Mouse (Mus musculus): ENCODE measurements at regions not wholly inside any gene's neighbourhood (a gene's known extent, or its start where the extent isn't known, plus 50 kb on each side); places are given as distances from the start of the nearest gene placed in this dataset.

GRCm38 (mm10) chr4:71409867-71410266 lies 347.9 kb downstream of the Gm11232 start:
- Histone ChIP-seq H3K4me1 (ENCODE audit: control insufficient read depth, insufficient read depth, low read length) (no peaks in the 10 kb centered on the region), H3K36me3 (ENCODE audit: control insufficient read depth, insufficient read depth, low read length) (no peaks in the 10 kb centered on the region), H3K9ac (ENCODE audit: low read depth, low read length) (no peak overlapping the region), H3K4me3 (ENCODE audit: insufficient read depth, low read depth, low read length) (no peak overlapping the region), H3K27me3 (ENCODE audit: control insufficient read depth, insufficient read depth, low read length) (no peaks in the 10 kb centered on the region), H3K79me2 (ENCODE audit: control insufficient read depth, insufficient read depth, low read length) (no peaks in the 10 kb centered on the region), H3K27ac (replicated peaks; ENCODE audit: insufficient read depth, low read depth, low read length) (no peak overlapping the region)
- TF ChIP-seq CTCF (IDR thresholded peaks at IDR 0.05; ENCODE audit: low read depth, low read length) (no peak), POLR2A (IDR thresholded peaks at IDR 0.05; ENCODE audit: extremely low read depth, insufficient read depth, low read length) (no peak)
- no peak for DNase-seq (ENCODE audit: extremely low read depth, low read depth, low spot score)

GRCm38 (mm10) chr4:71390444-71390843 lies 367.3 kb downstream of the Gm11232 start:
- no peak for DNase-seq (ENCODE audit: extremely low read depth, low read depth, low spot score)
- H3K36me3 ChIP-seq (ENCODE audit: control insufficient read depth, insufficient read depth, low read length): no peaks in the 10 kb centered on the region
- H3K27ac ChIP-seq (replicated peaks; ENCODE audit: insufficient read depth, low read depth, low read length): no peak overlapping the region
- H3K9ac ChIP-seq (ENCODE audit: low read depth, low read length): no peak overlapping the region
- no peak overlapping the region for H3K4me3 ChIP-seq (ENCODE audit: insufficient read depth, low read depth, low read length)
- H3K4me1 ChIP-seq (ENCODE audit: control insufficient read depth, insufficient read depth, low read length): no peaks in the 10 kb centered on the region
- H3K27me3 ChIP-seq (ENCODE audit: control insufficient read depth, insufficient read depth, low read length): no peaks in the 10 kb centered on the region
- TF ChIP-seq POLR2A (IDR thresholded peaks at IDR 0.05; ENCODE audit: extremely low read depth, insufficient read depth, low read length) (no peak), CTCF (IDR thresholded peaks at IDR 0.05; ENCODE audit: low read depth, low read length) (no peak)
- no peaks in the 10 kb centered on the region for H3K79me2 ChIP-seq (ENCODE audit: control insufficient read depth, insufficient read depth, low read length)
- WGBS: 85% methylated on average over 1 of the region's 1 CpGs

GRCm38 (mm10) chr4:71369276-71369675 lies 388.5 kb downstream of the Gm11232 start:
- Histone ChIP-seq H3K27ac (replicated peaks; ENCODE audit: insufficient read depth, low read depth, low read length) (no peak overlapping the region), H3K36me3 (ENCODE audit: control insufficient read depth, insufficient read depth, low read length) (no peaks in the 10 kb centered on the region), H3K79me2 (ENCODE audit: control insufficient read depth, insufficient read depth, low read length) (no peaks in the 10 kb centered on the region), H3K4me1 (ENCODE audit: control insufficient read depth, insufficient read depth, low read length) (no peaks in the 10 kb centered on the region), H3K9ac (ENCODE audit: low read depth, low read length) (no peak overlapping the region), H3K4me3 (ENCODE audit: insufficient read depth, low read depth, low read length) (no peak overlapping the region), H3K27me3 (ENCODE audit: control insufficient read depth, insufficient read depth, low read length) (no peaks in the 10 kb centered on the region)
- DNase-seq (ENCODE audit: extremely low read depth, low read depth, low spot score): no peak
- 89% methylated on average over 5 of the region's 5 CpGs for WGBS
- no peak for TF ChIP-seq CTCF (IDR thresholded peaks at IDR 0.05; ENCODE audit: low read depth, low read length)
- no peak for TF ChIP-seq POLR2A (IDR thresholded peaks at IDR 0.05; ENCODE audit: extremely low read depth, insufficient read depth, low read length)

GRCm38 (mm10) chr4:71363761-71364160 lies 394.0 kb downstream of the Gm11232 start:
- TF ChIP-seq CTCF (IDR thresholded peaks at IDR 0.05; ENCODE audit: low read depth, low read length): no peak
- no peak for TF ChIP-seq POLR2A (IDR thresholded peaks at IDR 0.05; ENCODE audit: extremely low read depth, insufficient read depth, low read length)
- DNase-seq (ENCODE audit: extremely low read depth, low read depth, low spot score): no peak
- 70% methylated on average over 1 of the region's 1 CpGs for WGBS
- Histone ChIP-seq H3K79me2 (ENCODE audit: control insufficient read depth, insufficient read depth, low read length) (no peaks in the 10 kb centered on the region), H3K27ac (replicated peaks; ENCODE audit: insufficient read depth, low read depth, low read length) (no peak overlapping the region), H3K36me3 (ENCODE audit: control insufficient read depth, insufficient read depth, low read length) (no peaks in the 10 kb centered on the region), H3K4me3 (ENCODE audit: insufficient read depth, low read depth, low read length) (no peak overlapping the region), H3K27me3 (ENCODE audit: control insufficient read depth, insufficient read depth, low read length) (no peaks in the 10 kb centered on the region), H3K4me1 (ENCODE audit: control insufficient read depth, insufficient read depth, low read length) (no peaks in the 10 kb centered on the region), H3K9ac (ENCODE audit: low read depth, low read length) (no peak overlapping the region)

GRCm38 (mm10) chr4:71357626-71358025 lies 400.1 kb downstream of the Gm11232 start:
- no peak for DNase-seq (ENCODE audit: extremely low read depth, low read depth, low spot score)
- H3K27me3 ChIP-seq (ENCODE audit: control insufficient read depth, insufficient read depth, low read length): no peaks in the 10 kb centered on the region
- no peaks in the 10 kb centered on the region for H3K4me1 ChIP-seq (ENCODE audit: control insufficient read depth, insufficient read depth, low read length)
- no peak for TF ChIP-seq POLR2A (IDR thresholded peaks at IDR 0.05; ENCODE audit: extremely low read depth, insufficient read depth, low read length)
- no peak for TF ChIP-seq CTCF (IDR thresholded peaks at IDR 0.05; ENCODE audit: low read depth, low read length)
- H3K9ac ChIP-seq (ENCODE audit: low read depth, low read length): no peak overlapping the region
- no peaks in the 10 kb centered on the region for H3K79me2 ChIP-seq (ENCODE audit: control insufficient read depth, insufficient read depth, low read length)
- WGBS: 60% methylated on average over 1 of the region's 1 CpGs
- no peak overlapping the region for H3K4me3 ChIP-seq (ENCODE audit: insufficient read depth, low read depth, low read length)
- H3K27ac ChIP-seq (replicated peaks; ENCODE audit: insufficient read depth, low read depth, low read length): no peak overlapping the region
- H3K36me3 ChIP-seq (ENCODE audit: control insufficient read depth, insufficient read depth, low read length): no peaks in the 10 kb centered on the region

GRCm38 (mm10) chr4:71356714-71357113 lies 401.1 kb downstream of the Gm11232 start:
- Histone ChIP-seq H3K27me3 (ENCODE audit: control insufficient read depth, insufficient read depth, low read length) (no peaks in the 10 kb centered on the region), H3K79me2 (ENCODE audit: control insufficient read depth, insufficient read depth, low read length) (no peaks in the 10 kb centered on the region), H3K27ac (replicated peaks; ENCODE audit: insufficient read depth, low read depth, low read length) (no peak overlapping the region), H3K4me3 (ENCODE audit: insufficient read depth, low read depth, low read length) (no peak overlapping the region), H3K9ac (ENCODE audit: low read depth, low read length) (no peak overlapping the region), H3K36me3 (ENCODE audit: control insufficient read depth, insufficient read depth, low read length) (no peaks in the 10 kb centered on the region), H3K4me1 (ENCODE audit: control insufficient read depth, insufficient read depth, low read length) (peaks cover 2% of the 10 kb centered on the region)
- no peak for DNase-seq (ENCODE audit: extremely low read depth, low read depth, low spot score)
- no peak for TF ChIP-seq CTCF (IDR thresholded peaks at IDR 0.05; ENCODE audit: low read depth, low read length)
- no peak for TF ChIP-seq POLR2A (IDR thresholded peaks at IDR 0.05; ENCODE audit: extremely low read depth, insufficient read depth, low read length)
- 92% methylated on average over 1 of the region's 1 CpGs for WGBS
